Mouse (Mus musculus) myocyte (in vitro differentiated cells): ENCODE data around the gene Gpr65. TPM values are rescaled to one million over a fixed set of nuclear protein-coding genes. Genes with fewer than 3 reads are reported as not detected.

Experiments used
- H3K27me3 ChIP-seq: one replicate; pipeline ENCODE4 v1.6.1; 2011; ENCODE audit not compliant: control insufficient read depth, insufficient read depth, insufficient read length
- H3K36me3 ChIP-seq: one replicate; pipeline ENCODE4 v1.6.1; 2011; ENCODE audit not compliant: control insufficient read depth, insufficient read depth
- H3K4me2 ChIP-seq: one replicate; pipeline ENCODE4 v1.6.1; 2011; ENCODE audit warnings: low read depth, control low read depth
- H3K4me3 ChIP-seq: one replicate; pipeline ENCODE4 v1.5.1; 2011; ENCODE audit warnings: mild to moderate bottlenecking, control low read depth, moderate library complexity
- H3K79me2 ChIP-seq: one replicate; pipeline ENCODE4 v1.6.1; 2011; ENCODE audit not compliant: control insufficient read depth, insufficient read depth
- H3ac ChIP-seq: one replicate; pipeline ENCODE4 v1.6.1; 2011; ENCODE audit not compliant: control insufficient read depth, insufficient read length
- CEBPB ChIP-seq: IDR thresholded peaks from 2 replicates; pipeline ENCODE4 v1.6.1; 2011; ENCODE audit warnings: mild to moderate bottlenecking, moderate library complexity; ENCODE audit not compliant: poor library complexity, insufficient read depth, severe bottlenecking
- E2F4 ChIP-seq: IDR thresholded peaks from one replicate; pipeline ENCODE4 v1.6.1; 2011; ENCODE audit warnings: mild to moderate bottlenecking, control low read depth, moderate library complexity; ENCODE audit not compliant: insufficient read depth
- MAX ChIP-seq: IDR thresholded peaks from one replicate; pipeline ENCODE4 v1.6.1; 2011; ENCODE audit warnings: low read depth, mild to moderate bottlenecking, control low read depth
- MYOD1 ChIP-seq, 3 experiments: IDR thresholded peaks; one replicate each; pipeline ENCODE4 v1.6.1; 2011; ENCODE audit warnings: control low read depth in 2 of 3, low read depth in 2 of 3, mild to moderate bottlenecking in 2 of 3, moderate library complexity in 1 of 3; ENCODE audit not compliant: insufficient read length in 2 of 3, control insufficient read depth in 1 of 3
- MYOG ChIP-seq, 3 experiments: IDR thresholded peaks; one replicate each; pipeline ENCODE4 v1.6.1; 2011; ENCODE audit warnings: control low read depth in 2 of 3, low read depth in 2 of 3, mild to moderate bottlenecking in 2 of 3; ENCODE audit not compliant: insufficient read length in 2 of 3, control insufficient read depth in 1 of 3, insufficient read depth in 1 of 3
- POLR2A ChIP-seq: IDR thresholded peaks from one replicate; pipeline ENCODE4 v1.6.1; 2011; ENCODE audit warnings: low read depth, mild to moderate bottlenecking, control low read depth, moderate library complexity; ENCODE audit not compliant: insufficient read length
- POLR2AphosphoS2 ChIP-seq: IDR thresholded peaks from one replicate; pipeline ENCODE4 v1.6.1; 2011; ENCODE audit warnings: low read depth, control low read depth; ENCODE audit not compliant: insufficient read length
- REST ChIP-seq: IDR thresholded peaks from one replicate; pipeline ENCODE4 v1.6.1; 2011; ENCODE audit warnings: mild to moderate bottlenecking, control low read depth, moderate library complexity; ENCODE audit not compliant: insufficient read depth, insufficient read length
- SRF ChIP-seq: IDR thresholded peaks from one replicate; pipeline ENCODE4 v1.6.1; 2011; ENCODE audit warnings: low read depth; ENCODE audit not compliant: control insufficient read depth, insufficient read length
- TCF12 ChIP-seq: IDR thresholded peaks from one replicate; pipeline ENCODE4 v1.6.1; 2011; ENCODE audit warnings: mild to moderate bottlenecking, control low read depth; ENCODE audit not compliant: poor library complexity, insufficient read depth, severe bottlenecking
- TCF3 ChIP-seq: IDR thresholded peaks from one replicate; pipeline ENCODE4 v1.6.1; 2011; ENCODE audit warnings: low read depth, control low read depth; ENCODE audit not compliant: insufficient read length
- USF1 ChIP-seq: IDR thresholded peaks from one replicate; pipeline ENCODE4 v1.6.1; 2011; ENCODE audit warnings: low read depth, mild to moderate bottlenecking, control low read depth, moderate library complexity
- polyA plus RNA-seq: library from polyadenylated mRNA; unstranded; fragments of >200 nt; fragmentation: generic; extraction: Trizol; gene quantifications from one replicate; pipeline ENCODE4 v1.2.1, GENCODE M21; 2012; ENCODE audit warnings: missing spikeins

Gene Gpr65
- polyA plus RNA-seq, 1 experiment: not detected

DNA sequence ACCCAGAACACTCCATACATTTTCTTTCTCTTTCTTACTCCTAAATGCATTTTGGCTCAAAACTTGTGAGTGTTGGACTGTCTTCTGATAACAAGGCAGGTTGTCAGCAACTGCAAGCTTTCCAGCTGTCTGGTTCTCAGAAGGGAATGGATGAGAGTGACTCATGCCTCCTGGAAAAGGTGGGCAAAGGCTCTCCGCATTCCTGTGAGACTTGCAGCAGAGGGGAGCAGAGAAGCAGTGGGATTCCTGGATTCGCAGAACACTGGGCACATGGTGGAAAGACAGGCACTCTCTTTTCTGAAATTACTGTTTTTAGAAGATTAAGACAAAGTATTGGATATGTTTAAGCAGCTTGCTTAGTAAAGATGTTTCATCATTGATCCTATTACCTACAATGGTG, 25.8 kb downstream of the Gpr65 start:
- H3K36me3 ChIP-seq: no peaks in the 10 kb centered on the region
- no peak overlapping the region for H3K4me2 ChIP-seq
- no peaks in the 10 kb centered on the region for H3K27me3 ChIP-seq
- no peaks in the 10 kb centered on the region for H3K79me2 ChIP-seq
- TF ChIP-seq TCF12: no peak
- TF ChIP-seq USF1: no peak
- no peak overlapping the region for H3ac ChIP-seq
- H3K4me3 ChIP-seq: no peak overlapping the region

- H3ac ChIP-seq: no peak overlapping the region
- no peak overlapping the region for H3K4me3 ChIP-seq
- H3K4me2 ChIP-seq: no peak overlapping the region
- TF ChIP-seq TCF12: no peak
- no peaks in the 10 kb centered on the region for H3K79me2 ChIP-seq
- no peaks in the 10 kb centered on the region for H3K36me3 ChIP-seq
- no peaks in the 10 kb centered on the region for H3K27me3 ChIP-seq
Measured at GRCm38 (mm10) chr12:98301980-98302379, 33.5 kb downstream of the Gpr65 start.

DNA sequence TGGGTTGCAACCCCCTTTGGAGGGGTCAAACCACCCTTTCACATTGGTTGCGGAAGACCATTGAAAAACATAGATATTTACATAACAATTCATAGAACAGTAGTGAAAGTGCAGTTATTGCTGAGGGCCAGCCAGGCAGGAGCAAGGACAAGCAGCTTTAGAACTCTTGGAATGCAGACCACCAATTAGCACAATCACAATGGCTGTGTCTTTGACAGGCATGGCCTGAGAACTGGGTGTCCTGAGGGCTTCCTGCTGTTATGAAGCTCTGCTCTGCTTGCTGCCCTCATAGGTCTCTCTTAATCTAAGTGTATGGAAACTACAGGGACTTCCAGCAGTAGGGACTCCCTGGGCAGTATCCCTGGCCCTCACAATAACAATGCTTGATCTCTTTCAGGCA, 34.6 kb downstream of the Gpr65 start:
- no peak overlapping the region for H3K4me2 ChIP-seq
- H3K27me3 ChIP-seq: no peaks in the 10 kb centered on the region
- TF ChIP-seq E2F4: no peak
- TF ChIP-seq USF1: no peak
- TF ChIP-seq CEBPB: no peak
- no peak for TF ChIP-seq MAX
- no peak for TF ChIP-seq POLR2A
- no peak for TF ChIP-seq POLR2AphosphoS2
- H3ac ChIP-seq: no peak overlapping the region
- no peaks in the 10 kb centered on the region for H3K36me3 ChIP-seq
- no peaks in the 10 kb centered on the region for H3K79me2 ChIP-seq
- no peak overlapping the region for H3K4me3 ChIP-seq

DNA sequence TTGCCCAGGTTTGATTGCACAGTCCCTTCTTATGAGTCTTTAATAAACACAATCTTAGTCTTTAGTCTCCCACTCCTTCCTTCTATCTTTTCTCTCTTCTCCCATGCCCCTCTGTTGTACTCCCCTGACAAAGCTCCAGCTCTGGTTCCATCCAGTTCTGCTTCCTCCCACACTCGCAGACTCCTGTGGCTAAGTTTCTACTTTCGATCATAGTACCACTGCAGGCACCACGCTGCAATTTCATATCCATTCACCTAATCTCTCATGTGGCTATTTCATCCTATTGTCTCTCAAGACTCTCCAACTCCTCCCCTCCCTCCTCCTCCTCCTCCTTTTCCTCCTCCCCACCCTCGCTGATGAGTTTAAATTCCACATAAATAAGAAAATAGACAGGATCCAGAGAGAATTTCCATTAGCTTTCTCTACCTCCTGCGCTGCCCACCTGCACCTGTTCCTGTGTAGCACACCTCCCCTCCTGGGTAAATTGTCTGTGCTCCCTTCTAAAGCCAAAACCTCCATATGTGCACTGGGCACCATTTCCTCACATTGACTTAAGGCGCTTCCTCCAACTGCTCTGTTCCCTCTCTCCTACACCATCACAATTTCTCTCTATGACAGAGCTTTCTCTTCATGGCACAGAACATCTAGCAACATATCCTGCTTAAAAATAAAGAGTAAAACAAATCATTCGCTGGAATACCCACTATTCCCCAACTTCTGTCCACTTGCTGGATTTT, 38.9 kb downstream of the Gpr65 start:
- H3K36me3 ChIP-seq: no peaks in the 10 kb centered on the region
- H3K4me3 ChIP-seq: no peak overlapping the region
- H3K4me2 ChIP-seq: no peak overlapping the region
- no peak overlapping the region for H3ac ChIP-seq
- H3K27me3 ChIP-seq: no peaks in the 10 kb centered on the region
- H3K79me2 ChIP-seq: no peaks in the 10 kb centered on the region
- TF ChIP-seq POLR2A: no peak
- no peak for TF ChIP-seq E2F4
- TF ChIP-seq MAX: no peak
- no peak for TF ChIP-seq TCF12
- no peak for TF ChIP-seq MYOD1 (IDR thresholded peaks at IDR 0.05; ENCODE audit: control insufficient read depth in 1 of 3, insufficient read length in 2 of 3, low read depth in 2 of 3)
- TF ChIP-seq TCF3: no peak
- no peak for TF ChIP-seq MYOG (IDR thresholded peaks at IDR 0.05; ENCODE audit: control insufficient read depth in 1 of 3, insufficient read depth in 1 of 3, insufficient read length in 2 of 3, low read depth in 2 of 3)
- TF ChIP-seq POLR2AphosphoS2: no peak
- TF ChIP-seq SRF: no peak
- no peak for TF ChIP-seq USF1

DNA sequence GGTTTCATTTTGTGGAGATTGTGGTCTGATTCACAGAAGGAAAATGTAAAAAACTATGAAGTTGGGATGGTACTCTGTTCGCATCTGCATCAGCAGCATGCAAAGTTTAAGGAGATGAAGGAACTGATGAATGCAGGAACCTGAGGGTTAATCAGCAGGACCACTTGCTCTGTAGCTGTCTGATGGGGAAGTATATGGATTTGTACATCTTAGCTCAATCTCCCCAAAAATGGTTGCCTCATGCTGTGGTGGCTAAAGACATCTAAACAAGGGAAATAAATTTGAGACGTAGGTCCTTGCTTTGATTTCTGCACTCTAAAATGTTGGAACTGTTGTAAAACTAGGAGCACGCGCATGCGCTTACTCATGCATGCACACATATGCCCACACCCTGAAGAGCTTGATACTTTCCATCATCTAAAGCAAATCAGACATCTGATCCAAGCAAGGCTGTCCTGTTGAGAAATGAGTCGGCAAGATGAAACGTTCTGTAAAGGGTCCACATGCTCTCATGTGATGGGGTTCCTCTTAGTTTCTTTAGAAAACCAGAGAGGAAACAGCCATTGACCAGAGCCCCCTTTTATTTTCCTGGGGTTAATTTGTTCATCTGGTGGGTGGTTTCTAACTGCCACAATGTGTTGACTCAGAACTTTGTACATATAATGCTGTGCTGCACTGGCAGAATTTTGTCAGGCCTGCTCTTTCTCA, 43.1 kb downstream of the Gpr65 start:
- Histone ChIP-seq H3K27me3 (no peaks in the 10 kb centered on the region), H3K4me2 (no peak overlapping the region), H3ac (no peak overlapping the region), H3K4me3 (no peak overlapping the region), H3K79me2 (no peaks in the 10 kb centered on the region), H3K36me3 (no peaks in the 10 kb centered on the region)
- TF ChIP-seq SRF (no peak), CEBPB (no peak), POLR2AphosphoS2 (no peak), USF1 (no peak), MYOD1 (IDR thresholded peaks at IDR 0.05; ENCODE audit: control insufficient read depth in 1 of 3, insufficient read length in 2 of 3, low read depth in 2 of 3) (no peak), MYOG (IDR thresholded peaks at IDR 0.05; ENCODE audit: control insufficient read depth in 1 of 3, insufficient read depth in 1 of 3, insufficient read length in 2 of 3, low read depth in 2 of 3) (no peak), TCF12 (no peak), E2F4 (no peak), MAX (no peak), REST (no peak)
